Mouse (Mus musculus) thymus, adult 2 months (tissue): ENCODE results near the gene Gm26620.

Experiments used
- CTCF ChIP-seq: fragments of 200-500 bp; IDR thresholded peaks from 2 replicates; pipeline ENCODE4 v1.5.1; 2012; ENCODE audit warnings: mild to moderate bottlenecking, control low read depth, low read length, moderate library complexity, borderline replicate concordance; ENCODE audit not compliant: control insufficient read depth, poor library complexity, insufficient read depth; ENCODE audit errors: extremely low read depth
- POLR2A ChIP-seq: fragments of 200-500 bp; IDR thresholded peaks from 2 replicates; pipeline ENCODE4 v1.6.1; 2012; ENCODE audit warnings: mild to moderate bottlenecking, low read length, control low read depth, moderate library complexity; ENCODE audit not compliant: control insufficient read depth, poor library complexity, insufficient read depth; ENCODE audit errors: extremely low read depth

DNA sequence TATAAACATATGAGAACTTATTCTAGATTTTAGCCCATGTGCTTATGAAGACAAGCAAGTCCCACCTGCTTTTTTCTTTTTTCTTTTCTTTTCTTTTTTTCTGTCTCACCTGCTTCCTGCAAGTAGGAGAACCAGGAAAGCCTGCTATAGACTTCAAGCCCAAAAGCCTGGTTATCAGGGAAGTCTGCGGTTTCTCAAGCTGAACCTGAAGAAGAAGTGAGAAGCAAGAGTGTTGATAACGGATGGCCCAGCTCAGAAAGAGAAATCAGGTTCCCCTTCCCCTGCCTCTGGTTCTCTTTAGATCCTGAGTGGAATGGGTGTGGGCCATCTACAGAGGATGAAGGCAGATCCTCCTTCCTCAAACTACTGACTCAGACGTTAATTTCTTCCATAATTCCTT, 47.2 kb downstream of the Gm26620 start:
- no peak for TF ChIP-seq CTCF
- no peak for TF ChIP-seq POLR2A
